Mouse (Mus musculus): ENCODE data around the gene Slc29a1.

GRCm38 (mm10) chr17:45573780-45574123 is 25.7 kb downstream of the Slc29a1 start:
- TF ChIP-seq ZC3H11A (IDR thresholded peaks at IDR 0.05; ENCODE audit: borderline replicate concordance, low read depth, low read length), result no peak
- TF ChIP-seq MAFK (IDR thresholded peaks at IDR 0.05; ENCODE audit: insufficient read depth, low read depth, low read length), result no peak

All from ES-E14 (cell line).